Mouse (Mus musculus) megakaryocyte, embryonic 14.5 days (primary cell): ENCODE data around the gene Rnf11.

ENCODE experiments used
- FLI1 ChIP-seq: IDR thresholded peaks from 2 replicates; pipeline ENCODE4 v1.6.1; 2012; ENCODE audit warnings: low read length, inconsistent platforms, mixed read lengths
- GATA1 ChIP-seq: IDR thresholded peaks from 3 replicates; pipeline ENCODE4 v1.6.1; 2012; ENCODE audit warnings: mixed read lengths, low read length, inconsistent platforms, borderline replicate concordance

- no peak for TF ChIP-seq GATA1
- TF ChIP-seq FLI1 = no peak
Observed at GRCm38 (mm10) chr4:109406054-109406485, 78.5 kb downstream of the Rnf11 start.
